Mouse (Mus musculus) MEL (cell line): ENCODE measurements at regions not wholly inside any gene's neighbourhood (a gene's known extent, or its start where the extent isn't known, plus 50 kb on each side); places are given as distances from the start of the nearest gene placed in this dataset.

Experiments
- DNase-seq: peaks from one replicate; pipeline ENCODE4 v3.0.0; 2011; ENCODE audit warnings: low read depth, low spot score
- H3K27ac ChIP-seq: 2 replicates; pipeline ENCODE4 v1.5.1; 2012; ENCODE audit warnings: low read depth, mild to moderate bottlenecking, control low read depth, low read length, moderate library complexity; ENCODE audit not compliant: control insufficient read depth
- H3K27me3 ChIP-seq, 2 experiments: fragments of 150-350 bp in 1 of 2; sonication (generic) in 1 of 2; 2 replicates each; pipeline ENCODE4 v1.6.1; 2012; ENCODE audit warnings: low read length in 2 of 2, mild to moderate bottlenecking in 2 of 2, improper control_type of control experiment in 1 of 2, moderate library complexity in 1 of 2; ENCODE audit not compliant: insufficient read depth in 2 of 2, control insufficient read depth in 1 of 2
- H3K36me3 ChIP-seq, 2 experiments: 2 replicates each; pipeline ENCODE4 v1.6.1; 2012 to 2014; ENCODE audit warnings: low read length in 2 of 2, improper control_type of control experiment in 1 of 2, inconsistent platforms in 1 of 2, mild to moderate bottlenecking in 1 of 2; ENCODE audit not compliant: insufficient read depth in 2 of 2, control insufficient read depth in 1 of 2
- H3K4me1 ChIP-seq, 2 experiments: fragments of 150-350 bp in 1 of 2; sonication (generic) in 1 of 2; 2 replicates each; pipeline ENCODE4 v1.6.1; 2012; ENCODE audit warnings: low read length in 2 of 2, improper control_type of control experiment in 1 of 2, mild to moderate bottlenecking in 1 of 2; ENCODE audit not compliant: insufficient read depth in 2 of 2, control insufficient read depth in 1 of 2
- H3K4me3 ChIP-seq, 2 experiments: fragments of 150-350 bp in 1 of 2; sonication (generic) in 1 of 2; 2 replicates each; pipeline ENCODE4 v1.5.1; 2012; ENCODE audit warnings: low read depth in 2 of 2, low read length in 2 of 2, mild to moderate bottlenecking in 2 of 2, moderate library complexity in 2 of 2, control low read depth in 1 of 2, improper control_type of control experiment in 1 of 2; ENCODE audit not compliant: control insufficient read depth in 1 of 2, insufficient read depth in 1 of 2
- H3K79me2 ChIP-seq: 2 replicates; pipeline ENCODE4 v1.6.1; 2012; ENCODE audit warnings: mild to moderate bottlenecking, low read length, moderate library complexity; ENCODE audit not compliant: control insufficient read depth, poor library complexity, insufficient read depth
- H3K9ac ChIP-seq: 2 replicates; pipeline ENCODE4 v1.6.1; 2012; ENCODE audit warnings: low read depth, mild to moderate bottlenecking, control low read depth, low read length, moderate library complexity; ENCODE audit not compliant: control insufficient read depth, poor library complexity, severe bottlenecking
- H3K9me3 ChIP-seq: fragments of 150-350 bp; sonication (generic); replicated peaks from 2 replicates; pipeline ENCODE4 v1.6.1; 2012; ENCODE audit warnings: mild to moderate bottlenecking, low read length, improper control_type of control experiment, moderate library complexity; ENCODE audit not compliant: insufficient read depth
- BHLHE40 ChIP-seq: IDR thresholded peaks from 2 replicates; pipeline ENCODE4 v1.6.1; 2012; ENCODE audit warnings: low read depth, mild to moderate bottlenecking, inconsistent platforms, low read length, improper control_type of control experiment, borderline replicate concordance
- CTCF ChIP-seq, 3 experiments: IDR thresholded peaks in 2 of 3; conservative IDR thresholded peaks in 1 of 3; 2 replicates each; pipeline ENCODE4 v1.5.1; 2011 to 2012; ENCODE audit warnings: low read length in 3 of 3, low read depth in 2 of 3, mild to moderate bottlenecking in 2 of 3, improper control_type of control experiment in 1 of 3, inconsistent platforms in 1 of 3, mixed read lengths in 1 of 3, moderate library complexity in 1 of 3; ENCODE audit not compliant: control insufficient read depth in 1 of 3, insufficient read depth in 1 of 3, poor library complexity in 1 of 3, severe bottlenecking in 1 of 3
- E2F4 ChIP-seq: IDR thresholded peaks from 2 replicates; pipeline ENCODE4 v1.6.1; 2011; ENCODE audit warnings: low read depth, low read length, improper control_type of control experiment, borderline replicate concordance
- ELF1 ChIP-seq: IDR thresholded peaks from 2 replicates; pipeline ENCODE4 v1.6.1; 2014; ENCODE audit warnings: low read depth, mild to moderate bottlenecking, inconsistent platforms, low read length, improper control_type of control experiment, moderate library complexity
- EP300 ChIP-seq, 2 experiments: IDR thresholded peaks; 2 replicates each; pipeline ENCODE4 v1.6.1; 2011; ENCODE audit warnings: improper control_type of control experiment in 2 of 2, low read length in 2 of 2, low read depth in 1 of 2, mild to moderate bottlenecking in 1 of 2
- ETS1 ChIP-seq: IDR thresholded peaks from 2 replicates; pipeline ENCODE4 v1.6.1; 2012; ENCODE audit warnings: low read depth, mild to moderate bottlenecking, inconsistent platforms, low read length, improper control_type of control experiment, moderate library complexity
- GATA1 ChIP-seq: IDR thresholded peaks from 2 replicates; pipeline ENCODE4 v1.6.1; 2011; ENCODE audit warnings: low read depth, low read length, improper control_type of control experiment
- JUND ChIP-seq: IDR thresholded peaks from 2 replicates; pipeline ENCODE4 v1.6.1; 2011; ENCODE audit warnings: low read depth, mild to moderate bottlenecking, improper control_type of control experiment, low read length
- KAT2A ChIP-seq: conservative IDR thresholded peaks from 2 replicates; pipeline ENCODE4 v1.6.1; 2012; ENCODE audit warnings: low read depth, low read length, improper control_type of control experiment, inconsistent platforms
- MAX ChIP-seq: IDR thresholded peaks from 2 replicates; pipeline ENCODE4 v1.6.1; 2011; ENCODE audit warnings: low read length, improper control_type of control experiment
- MAZ ChIP-seq: IDR thresholded peaks from 2 replicates; pipeline ENCODE4 v1.6.1; 2012; ENCODE audit warnings: low read depth, mild to moderate bottlenecking, inconsistent platforms, low read length, improper control_type of control experiment
- MEF2A ChIP-seq: IDR thresholded peaks from 2 replicates; pipeline ENCODE4 v1.6.1; 2014; ENCODE audit warnings: low read depth, mild to moderate bottlenecking, inconsistent platforms, low read length, improper control_type of control experiment; ENCODE audit not compliant: poor library complexity, insufficient replicate concordance, severe bottlenecking; ENCODE audit errors: extremely low read depth
- MXI1 ChIP-seq: IDR thresholded peaks from 2 replicates; pipeline ENCODE4 v1.6.1; 2011; ENCODE audit warnings: mild to moderate bottlenecking, low read depth, low read length, improper control_type of control experiment
- MYB ChIP-seq: IDR thresholded peaks from 2 replicates; pipeline ENCODE4 v1.6.1; 2011; ENCODE audit warnings: mild to moderate bottlenecking, low read depth, low read length, improper control_type of control experiment
- NELFE ChIP-seq: IDR thresholded peaks from 2 replicates; pipeline ENCODE4 v1.6.1; 2011; ENCODE audit warnings: low read depth, low read length, improper control_type of control experiment
- POLR2A ChIP-seq, 2 experiments: IDR thresholded peaks; 2 replicates each; pipeline ENCODE4 v1.6.1; 2011 to 2012; ENCODE audit warnings: low read length in 2 of 2, mild to moderate bottlenecking in 2 of 2, control low read depth in 1 of 2, improper control_type of control experiment in 1 of 2, low read depth in 1 of 2, moderate library complexity in 1 of 2; ENCODE audit not compliant: control insufficient read depth in 1 of 2, insufficient read depth in 1 of 2, poor library complexity in 1 of 2
- POLR2AphosphoS5 ChIP-seq: IDR thresholded peaks from 2 replicates; pipeline ENCODE4 v1.6.1; 2012; ENCODE audit warnings: low read depth, borderline replicate concordance, mild to moderate bottlenecking, inconsistent platforms, low read length, moderate library complexity, mixed read lengths
- RAD21 ChIP-seq: IDR thresholded peaks from 2 replicates; pipeline ENCODE4 v1.6.1; 2011; ENCODE audit warnings: mild to moderate bottlenecking, low read depth, low read length, improper control_type of control experiment
- SIN3A ChIP-seq: IDR thresholded peaks from 2 replicates; pipeline ENCODE4 v1.6.1; 2012; ENCODE audit warnings: low read length, improper control_type of control experiment, inconsistent platforms
- SMC3 ChIP-seq: IDR thresholded peaks from 2 replicates; pipeline ENCODE4 v1.6.1; 2011; ENCODE audit warnings: low read depth, low read length, improper control_type of control experiment
- TCF12 ChIP-seq: IDR thresholded peaks from 2 replicates; pipeline ENCODE4 v1.6.1; 2014; ENCODE audit warnings: low read depth, mild to moderate bottlenecking, inconsistent platforms, low read length, improper control_type of control experiment, moderate library complexity
- UBTF ChIP-seq: IDR thresholded peaks from 2 replicates; pipeline ENCODE4 v1.6.1; 2012; ENCODE audit warnings: low read depth, mild to moderate bottlenecking, inconsistent platforms, low read length, improper control_type of control experiment, moderate library complexity, borderline replicate concordance; ENCODE audit not compliant: insufficient read depth
- USF1 ChIP-seq: IDR thresholded peaks from 2 replicates; pipeline ENCODE4 v1.6.1; 2014; ENCODE audit warnings: low read depth, mild to moderate bottlenecking, inconsistent platforms, low read length, improper control_type of control experiment, moderate library complexity
- USF2 ChIP-seq, 2 experiments: IDR thresholded peaks; 2 replicates each; pipeline ENCODE4 v1.6.1; 2011 to 2012; ENCODE audit warnings: improper control_type of control experiment in 2 of 2, low read length in 2 of 2, borderline replicate concordance in 1 of 2, inconsistent platforms in 1 of 2, low read depth in 1 of 2, mild to moderate bottlenecking in 1 of 2; ENCODE audit not compliant: insufficient read depth in 1 of 2
- ZNF384 ChIP-seq: IDR thresholded peaks from 2 replicates; pipeline ENCODE4 v1.6.1; 2012; ENCODE audit warnings: low read depth, mild to moderate bottlenecking, inconsistent platforms, low read length, improper control_type of control experiment

DNA sequence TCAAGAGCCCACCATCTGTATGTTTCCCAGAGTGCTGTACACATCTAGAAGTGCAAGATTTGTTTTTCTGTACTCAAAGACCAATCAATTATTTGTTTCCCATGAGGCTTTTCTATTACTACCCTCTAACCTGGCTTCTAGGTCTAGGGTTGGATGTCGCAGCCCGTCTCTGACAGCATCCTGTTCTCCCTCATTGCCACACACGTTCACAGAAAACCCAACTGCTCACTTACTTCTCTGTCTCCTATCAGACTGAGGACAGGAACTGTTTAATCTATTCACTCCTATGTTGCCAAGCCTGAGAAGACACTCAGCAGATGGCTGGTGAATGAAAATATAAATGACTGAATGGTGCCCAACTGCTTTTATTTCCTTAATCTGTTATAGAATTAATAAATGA, 109.6 kb upstream of the Pcgf5 start:
- no peaks in the 10 kb centered on the region for H3K27me3 ChIP-seq
- H3K4me1 ChIP-seq: no peaks in the 10 kb centered on the region
- no peak for TF ChIP-seq SMC3
- no peak for TF ChIP-seq E2F4
- TF ChIP-seq KAT2A: no peak
- TF ChIP-seq ETS1: no peak
- TF ChIP-seq USF2 (IDR thresholded peaks at IDR 0.05; ENCODE audit: borderline replicate concordance in 1 of 2, insufficient read depth in 1 of 2, low read depth in 1 of 2, low read length in 2 of 2): no peak
- TF ChIP-seq EP300 (IDR thresholded peaks at IDR 0.05; ENCODE audit: low read depth in 1 of 2, low read length in 2 of 2): no peak
- TF ChIP-seq TCF12: no peak
- no peak for TF ChIP-seq GATA1
- no peak for TF ChIP-seq NELFE
- no peak for TF ChIP-seq MEF2A
- TF ChIP-seq BHLHE40: no peak
- TF ChIP-seq USF1: no peak
- no peak for TF ChIP-seq MAZ
- no peak for TF ChIP-seq RAD21
- no peak for TF ChIP-seq POLR2AphosphoS5
- no peak for TF ChIP-seq JUND
- TF ChIP-seq, all 39 proteins: peak for 0
- Histone ChIP-seq H3K36me3 (no peaks in the 10 kb centered on the region), H3K4me3 (no peak overlapping the region), H3K9me3 (no peaks in the 10 kb centered on the region), H3K79me2 (no peaks in the 10 kb centered on the region), H3K9ac (no peak overlapping the region), H3K27ac (no peak overlapping the region)
- DNase-seq: no peak

- H3K27me3 ChIP-seq: no peaks in the 10 kb centered on the region
- no peaks in the 10 kb centered on the region for H3K36me3 ChIP-seq
- no peaks in the 10 kb centered on the region for H3K79me2 ChIP-seq
- H3K4me1 ChIP-seq: no peaks in the 10 kb centered on the region
- no peak overlapping the region for H3K27ac ChIP-seq
- no peak for TF ChIP-seq BHLHE40
- no peak for TF ChIP-seq MEF2A
- TF ChIP-seq MXI1: no peak
- TF ChIP-seq UBTF: no peak
- TF ChIP-seq ZNF384: no peak
- no peak for TF ChIP-seq CTCF (IDR thresholded peaks at IDR 0.05 in 2 of 3, conservative IDR thresholded peaks at IDR 0.05 in 1 of 3; ENCODE audit: control insufficient read depth in 1 of 3, insufficient read depth in 1 of 3, low read depth in 2 of 3, low read length in 3 of 3, poor library complexity in 1 of 3, severe bottlenecking in 1 of 3)
- no peak for TF ChIP-seq SMC3
- no peak for TF ChIP-seq TCF12
- no peak for TF ChIP-seq POLR2A (IDR thresholded peaks at IDR 0.05; ENCODE audit: control insufficient read depth in 1 of 2, insufficient read depth in 1 of 2, low read depth in 1 of 2, low read length in 2 of 2, poor library complexity in 1 of 2)
- TF ChIP-seq ELF1: no peak
- TF ChIP-seq MAX: no peak
- no peak for TF ChIP-seq MYB
- TF ChIP-seq KAT2A: no peak
- TF ChIP-seq NELFE: no peak
- no peak for TF ChIP-seq SIN3A
- no peak overlapping the region for H3K4me3 ChIP-seq
- H3K9me3 ChIP-seq: no peaks in the 10 kb centered on the region
- peak; percentile 20 for DNase-seq
- H3K9ac ChIP-seq: no peak overlapping the region
Observed at GRCm38 (mm10) chr19:36242396-36242795, 105.7 kb upstream of the Pcgf5 start.
